Mouse (Mus musculus) heart, embryonic 15.5 days (tissue): ENCODE measurements around the gene Tmem100. TPM values are rescaled to one million over a fixed set of nuclear protein-coding genes. Genes with fewer than 3 reads are reported as not detected.

Experiments
- polyA plus RNA-seq: library from polyadenylated mRNA; unstranded; fragments of >200 nt; fragmentation: Nextera tagmentation; extraction: Ambion mirVana; gene quantifications from 2 replicates; pipeline ENCODE4 v1.2.1, GENCODE M21; 2015

Tmem100 gene
- polyA plus RNA-seq, 1 experiment from 2014 or later: 14.1 TPM

Other genes starting within 250 kb of the Tmem100 start
- gene Pctp, start 27.5 kb upstream of the Tmem100 start, polyA plus RNA-seq: 7.0 and 8.3 TPM in 2 replicates
- 43.7 and 54.6 TPM in 2 replicates for gene Gm45716, start 157.3 kb downstream of the Tmem100 start, polyA plus RNA-seq
- 75.4 and 82.9 TPM in 2 replicates for gene Mmd, start 219.1 kb downstream of the Tmem100 start, polyA plus RNA-seq